Mouse (Mus musculus): ENCODE measurements around the gene Gtpbp8. TPM values are rescaled to one million over a fixed set of nuclear protein-coding genes. Genes with fewer than 3 reads are reported as not detected.
A peak's percentile ranks its signal among the peaks of the same experiment; 100 is the strongest.

The Gtpbp8 gene
- polyA plus RNA-seq, 1 experiment from 2014 or later: 37.8 TPM

DNA sequence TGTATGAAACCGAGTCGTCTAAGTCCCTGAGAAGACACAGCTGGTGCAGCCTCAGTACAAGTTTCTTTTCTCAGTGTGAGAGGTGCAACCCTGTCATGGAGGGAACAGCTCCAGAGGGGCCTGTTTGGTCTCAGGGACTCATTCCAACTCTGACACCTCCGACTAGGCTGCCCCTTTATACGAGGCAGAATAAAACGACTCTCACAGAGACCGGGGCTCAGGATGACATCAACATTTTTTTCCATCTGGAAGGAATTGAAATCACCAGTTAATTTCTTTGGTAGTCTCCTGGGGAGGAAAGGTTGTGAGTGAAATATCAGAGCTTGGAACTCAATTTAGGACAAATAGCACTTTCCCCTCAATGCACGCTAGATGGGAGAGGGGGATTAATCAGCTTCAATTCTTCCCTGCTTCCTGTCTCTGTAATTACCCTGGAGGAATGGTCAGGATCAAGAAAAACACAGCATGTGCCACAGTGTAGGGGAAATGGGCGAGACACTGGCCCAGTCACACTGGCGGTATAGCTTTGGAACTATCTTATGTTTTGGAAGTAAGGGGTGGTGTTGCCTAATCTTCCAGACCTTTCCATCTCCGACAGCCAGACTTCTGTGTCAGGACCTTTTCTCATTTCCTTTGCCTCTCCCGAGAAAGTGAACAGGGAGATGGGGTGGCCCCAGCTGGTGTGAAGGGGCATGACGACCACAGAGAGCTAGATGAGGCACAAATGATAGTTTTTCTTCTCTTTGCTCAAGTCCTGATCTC, 50.1 kb downstream of the Gtpbp8 start:
- H3K27ac ChIP-seq: no peak overlapping the region
- peak; percentile 46 for ATAC-seq (ENCODE audit: low FRiP score)
- H3K9me3 ChIP-seq: no peaks in the 10 kb centered on the region
- no peak overlapping the region for H3K4me2 ChIP-seq
- 53% methylated on average over 12 of the region's 12 CpGs for WGBS
- peaks cover 14% of the 10 kb centered on the region; the same call in 1 of the 2 replicates for H3K4me1 ChIP-seq (replicated peaks)
- no peak overlapping the region for H3K4me3 ChIP-seq
- H3K36me3 ChIP-seq: no peaks in the 10 kb centered on the region
- H3K27me3 ChIP-seq: no peaks in the 10 kb centered on the region
- H3K9ac ChIP-seq: no peak overlapping the region

DNA sequence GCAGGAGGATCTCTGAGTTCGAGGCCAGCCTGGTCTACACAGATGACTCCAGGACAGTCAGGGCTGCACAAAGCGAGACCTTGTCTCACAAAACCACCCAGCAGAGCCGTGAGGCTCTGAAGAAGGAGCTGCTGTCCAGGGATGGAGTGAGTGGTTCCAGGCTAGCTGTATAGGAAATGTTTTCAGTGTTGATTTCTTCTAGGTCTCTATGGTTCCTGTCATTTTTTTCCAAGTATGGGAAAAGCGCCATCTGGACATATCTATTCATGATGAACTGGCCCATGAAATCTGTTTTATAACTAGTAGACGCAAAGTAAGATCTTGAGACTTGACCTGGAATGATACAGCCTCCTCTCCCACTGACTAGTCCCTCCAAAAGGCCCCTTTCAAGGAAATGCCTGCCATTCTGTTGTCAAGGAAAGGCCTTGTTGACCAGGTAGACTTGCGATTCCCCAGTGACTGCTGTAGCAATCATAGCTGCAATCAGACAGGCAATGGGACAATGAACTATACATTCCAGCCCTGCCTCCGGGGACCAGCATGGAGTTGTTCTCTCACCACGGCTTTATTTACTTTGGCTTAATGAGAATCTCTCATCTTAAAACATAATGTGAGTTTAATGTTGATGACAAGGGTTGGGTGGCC, 50.8 kb downstream of the Gtpbp8 start:
- ATAC-seq (ENCODE audit: low FRiP score): no peak
- Histone ChIP-seq H3K9ac (no peak overlapping the region), H3K27me3 (no peaks in the 10 kb centered on the region), H3K36me3 (no peaks in the 10 kb centered on the region), H3K4me1 (replicated peaks) (peaks cover 14% of the 10 kb centered on the region; the same call in 1 of the 2 replicates), H3K4me3 (no peak overlapping the region), H3K4me2 (no peak overlapping the region), H3K9me3 (no peaks in the 10 kb centered on the region), H3K27ac (no peak overlapping the region)
- WGBS: 81% methylated on average over 8 of the region's 8 CpGs

DNA sequence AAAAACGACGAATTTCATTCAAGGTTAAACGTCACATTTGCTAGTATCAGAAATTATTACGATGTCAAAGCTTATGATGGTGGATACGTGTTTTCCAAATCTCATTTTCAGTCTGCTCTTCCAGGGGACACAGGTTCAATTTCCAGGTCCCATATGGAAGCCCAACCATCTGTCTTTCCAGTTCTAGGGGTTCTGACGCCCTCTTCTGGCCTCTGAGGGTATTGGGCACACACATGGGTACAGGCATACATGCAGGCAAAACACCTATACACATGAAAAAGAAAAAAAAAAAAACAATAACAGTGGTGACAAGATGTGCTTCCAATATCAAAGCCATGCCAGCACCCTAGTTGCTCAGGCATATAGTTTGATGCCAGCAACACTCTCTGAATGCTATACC, 52.5 kb downstream of the Gtpbp8 start:
- Histone ChIP-seq H3K4me2 (no peak overlapping the region), H3K27me3 (no peaks in the 10 kb centered on the region), H3K9ac (no peak overlapping the region), H3K9me3 (no peaks in the 10 kb centered on the region), H3K36me3 (no peaks in the 10 kb centered on the region), H3K4me1 (replicated peaks) (peaks cover 18% of the 10 kb centered on the region), H3K4me3 (no peak overlapping the region), H3K27ac (no peak overlapping the region)
- 65% methylated on average over 6 of the region's 6 CpGs for WGBS
- no peak for ATAC-seq (ENCODE audit: low FRiP score)

DNA sequence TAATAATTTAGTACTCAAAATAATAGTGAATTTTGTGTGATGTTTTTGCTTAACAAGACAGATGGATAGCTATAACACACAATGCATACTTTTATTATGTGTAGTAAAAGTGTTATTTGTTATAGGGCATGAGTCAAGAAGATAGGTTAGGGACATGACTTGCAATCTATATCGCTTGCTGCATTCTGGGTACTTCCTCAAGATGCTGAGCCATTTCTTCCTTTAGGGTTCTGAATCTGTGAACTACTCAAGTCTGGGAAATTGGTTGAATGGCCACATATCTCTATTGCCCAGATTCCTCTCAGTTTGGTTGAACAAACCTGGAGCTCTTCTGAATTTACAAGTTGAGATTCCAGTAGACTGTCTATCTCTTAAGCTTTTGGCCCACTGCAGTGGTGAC, 53.6 kb downstream of the Gtpbp8 start:
- 98% methylated on average over 1 of the region's 1 CpGs for WGBS
- Histone ChIP-seq H3K36me3 (no peaks in the 10 kb centered on the region), H3K27me3 (no peaks in the 10 kb centered on the region), H3K9ac (no peak overlapping the region), H3K9me3 (no peaks in the 10 kb centered on the region), H3K4me2 (no peak overlapping the region), H3K4me3 (no peak overlapping the region), H3K4me1 (replicated peaks) (peaks cover 30% of the 10 kb centered on the region), H3K27ac (no peak overlapping the region)
- no peak for ATAC-seq (ENCODE audit: low FRiP score)

DNA sequence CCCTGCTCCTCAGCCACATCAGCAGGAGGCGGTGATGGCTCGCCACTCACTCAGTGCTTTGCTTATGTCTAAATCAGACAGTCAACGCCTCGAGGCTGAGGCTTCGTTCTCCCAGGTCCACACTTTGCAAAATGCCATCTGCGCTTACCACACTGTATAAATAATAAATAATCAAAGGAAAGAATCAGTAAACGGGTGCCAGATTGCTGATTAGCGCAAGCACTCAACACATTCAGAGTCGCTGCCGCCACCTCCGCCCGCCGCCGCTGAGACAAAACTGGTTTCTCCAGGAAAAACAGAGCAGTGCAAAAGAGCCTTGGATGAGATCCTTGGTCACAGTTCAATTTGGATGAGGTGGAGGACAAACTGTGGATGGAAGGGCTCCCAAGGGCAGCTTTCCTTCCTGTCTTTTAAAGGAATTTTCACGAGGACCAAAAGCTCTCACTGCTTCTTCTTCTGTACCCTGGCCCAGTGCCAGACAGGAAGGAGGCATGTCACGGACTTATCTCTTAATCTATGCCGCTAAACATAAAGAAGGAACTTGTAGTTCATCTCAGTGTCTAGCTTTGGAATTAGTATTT, 54.5 kb downstream of the Gtpbp8 start:
- Histone ChIP-seq H3K4me1 (replicated peaks) (peaks cover 39% of the 10 kb centered on the region), H3K9ac (no peak overlapping the region), H3K4me3 (no peak overlapping the region), H3K36me3 (no peaks in the 10 kb centered on the region), H3K4me2 (peak overlapping the region; percentile 23; the same call in 1 of the 2 replicates), H3K9me3 (no peaks in the 10 kb centered on the region), H3K27me3 (no peaks in the 10 kb centered on the region), H3K27ac (peak overlapping the region; percentile 36; the same call in 1 of the 2 replicates)
- no peak for ATAC-seq (ENCODE audit: low FRiP score)
- 62% methylated on average over 17 of the region's 17 CpGs for WGBS

GRCm38 (mm10) chr16:44691066-44691465, 55.1 kb downstream of the Gtpbp8 start:
- H3K36me3 ChIP-seq: no peaks in the 10 kb centered on the region
- no peak for ATAC-seq (ENCODE audit: low FRiP score)
- no peaks in the 10 kb centered on the region for H3K27me3 ChIP-seq
- no peak overlapping the region for H3K9ac ChIP-seq
- peaks cover 35% of the 10 kb centered on the region for H3K4me1 ChIP-seq (replicated peaks)
- H3K4me3 ChIP-seq: no peak overlapping the region
- H3K4me2 ChIP-seq: no peak overlapping the region
- no peak overlapping the region for H3K27ac ChIP-seq
- no peaks in the 10 kb centered on the region for H3K9me3 ChIP-seq
- 77% methylated on average over 2 of the region's 2 CpGs for WGBS

DNA sequence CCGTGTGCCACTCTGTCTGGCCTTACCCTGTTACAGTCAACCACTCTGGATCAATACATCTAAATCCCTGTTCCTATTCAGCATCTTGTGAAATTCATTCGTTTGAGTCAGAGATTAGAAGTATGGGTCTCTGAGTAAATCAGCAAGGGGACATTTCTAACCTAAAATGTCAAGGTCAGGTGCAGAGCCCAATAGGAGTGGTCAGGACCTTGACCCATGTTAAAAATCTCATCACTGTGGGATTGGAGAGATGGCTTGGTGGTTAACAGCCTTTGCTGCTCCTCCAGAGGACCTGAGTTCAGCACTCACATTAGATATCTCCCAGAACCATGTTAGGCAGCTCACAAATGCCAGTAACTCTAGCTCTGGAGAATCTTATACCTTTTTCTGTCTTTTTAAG, 55.7 kb downstream of the Gtpbp8 start:
- Histone ChIP-seq H3K27me3 (no peaks in the 10 kb centered on the region), H3K9ac (no peak overlapping the region), H3K4me2 (no peak overlapping the region), H3K4me1 (replicated peaks) (peaks cover 31% of the 10 kb centered on the region), H3K36me3 (no peaks in the 10 kb centered on the region), H3K27ac (no peak overlapping the region), H3K4me3 (no peak overlapping the region), H3K9me3 (no peaks in the 10 kb centered on the region)
- ATAC-seq (ENCODE audit: low FRiP score): no peak
- WGBS: 81% methylated on average over 2 of the region's 2 CpGs

DNA sequence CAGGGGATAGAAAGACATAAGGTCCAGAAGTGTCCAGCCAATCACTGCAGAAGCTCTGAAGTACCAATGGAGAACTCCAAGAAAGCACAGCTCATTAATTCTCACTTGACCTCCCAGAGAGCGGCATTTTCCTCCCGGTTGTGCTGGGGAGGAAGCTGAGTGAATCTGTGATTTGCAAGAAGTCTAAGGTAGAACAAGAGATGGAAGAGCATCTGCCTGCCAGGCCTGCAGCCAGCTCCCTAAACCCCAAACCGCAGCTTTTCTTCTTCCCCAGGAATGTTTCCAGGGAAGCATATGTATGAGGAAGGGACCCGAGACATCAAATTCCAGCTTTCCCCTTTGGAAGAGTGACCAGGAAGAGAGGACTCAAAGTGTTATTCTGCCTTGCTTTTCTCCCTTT, 57.7 kb downstream of the Gtpbp8 start:
- no peaks in the 10 kb centered on the region for H3K36me3 ChIP-seq
- peak overlapping the region; percentile 51; the same call in 1 of the 2 replicates for H3K9ac ChIP-seq
- H3K9me3 ChIP-seq: no peaks in the 10 kb centered on the region
- H3K4me1 ChIP-seq (replicated peaks): peaks cover 46% of the 10 kb centered on the region
- H3K27ac ChIP-seq: peak overlapping the region; percentile 83
- no peak for ATAC-seq (ENCODE audit: low FRiP score)
- H3K4me3 ChIP-seq: peak overlapping the region; percentile 25; the same call in 1 of the 2 replicates
- WGBS: 3% methylated on average over 4 of the region's 4 CpGs
- no peaks in the 10 kb centered on the region for H3K27me3 ChIP-seq
- peak overlapping the region; percentile 51 for H3K4me2 ChIP-seq

DNA sequence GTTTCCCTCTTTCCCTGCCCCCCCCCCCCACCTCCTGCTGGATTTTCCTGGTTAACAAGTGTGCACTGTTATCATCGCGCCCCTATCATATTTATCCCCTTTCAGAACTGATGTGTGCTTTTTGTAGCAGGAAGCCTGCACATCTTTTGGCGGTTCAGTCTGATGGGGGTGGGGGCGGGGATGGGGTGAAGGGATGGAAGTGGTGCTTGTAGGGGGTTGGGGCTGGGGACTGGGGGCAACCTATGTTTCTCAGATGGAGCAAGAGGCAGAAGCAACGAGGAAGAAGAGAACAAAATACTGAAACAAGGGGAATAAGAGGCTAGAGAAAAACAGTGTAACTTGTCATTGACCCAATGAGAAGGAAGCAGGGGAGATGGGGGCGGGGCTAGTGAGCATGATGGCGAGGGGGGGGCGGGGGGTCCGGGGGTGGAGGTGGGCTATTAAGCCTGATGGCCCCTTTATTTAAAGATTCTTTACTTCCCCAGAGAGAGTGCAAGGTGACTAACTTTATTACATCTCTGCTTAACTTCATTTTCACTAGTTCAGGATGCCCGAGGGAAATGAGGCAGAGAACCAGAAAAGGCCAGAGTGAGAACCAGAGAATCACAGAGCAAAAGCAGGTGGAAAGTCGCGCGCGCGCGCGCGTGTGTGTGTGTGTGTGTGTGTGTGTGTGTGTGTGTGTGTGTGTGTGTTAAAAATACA, 58.3 kb downstream of the Gtpbp8 start:
- Histone ChIP-seq H3K9me3 (no peaks in the 10 kb centered on the region), H3K4me2 (peak overlapping the region; percentile 51), H3K4me3 (peak overlapping the region; percentile 25), H3K27me3 (no peaks in the 10 kb centered on the region), H3K36me3 (no peaks in the 10 kb centered on the region), H3K9ac (peak overlapping the region; percentile 56), H3K4me1 (replicated peaks) (peaks cover 46% of the 10 kb centered on the region), H3K27ac (peak overlapping the region; percentile 83)
- 1% methylated on average over 18 of the region's 18 CpGs for WGBS
- ATAC-seq (ENCODE audit: low FRiP score): peak; percentile 52

DNA sequence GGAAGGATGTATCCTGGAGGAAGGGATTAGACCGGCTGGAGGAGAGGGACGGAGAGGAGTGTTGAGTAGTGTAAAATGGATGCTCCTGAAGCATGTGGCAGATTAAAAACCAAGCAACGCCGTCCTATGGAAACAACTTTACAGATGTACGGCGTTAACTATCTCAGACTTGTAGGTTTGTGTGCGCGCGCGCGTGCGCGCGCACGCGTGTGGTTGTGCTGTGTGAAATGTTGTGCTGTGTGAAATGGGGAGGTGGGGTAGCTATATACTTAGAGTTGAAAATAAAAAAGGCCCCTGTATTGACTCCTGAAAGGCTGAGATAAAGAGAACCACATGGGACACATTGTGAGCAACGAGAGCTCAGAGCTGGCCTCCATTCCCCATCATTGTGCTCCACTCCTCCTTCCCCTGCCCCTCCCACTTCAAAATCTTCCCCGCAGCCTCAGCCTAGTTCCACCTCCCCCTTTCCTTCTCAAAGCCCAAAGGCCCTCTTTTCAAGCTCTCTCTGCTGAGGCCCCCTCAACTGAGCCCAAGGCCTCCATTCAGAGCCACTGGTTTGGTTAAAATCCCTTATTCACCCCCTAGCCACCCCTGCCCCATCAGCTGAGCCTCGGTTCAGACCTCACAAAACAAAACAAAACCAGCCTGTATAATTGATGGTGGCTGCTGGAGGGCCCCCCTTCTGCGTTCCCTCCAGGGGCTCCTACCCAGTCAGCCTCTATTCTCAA, 59.0 kb downstream of the Gtpbp8 start:
- Histone ChIP-seq H3K9me3 (no peaks in the 10 kb centered on the region), H3K36me3 (no peaks in the 10 kb centered on the region), H3K4me1 (replicated peaks) (peaks cover 46% of the 10 kb centered on the region), H3K27ac (peak overlapping the region; percentile 83), H3K4me3 (peak overlapping the region; percentile 25), H3K4me2 (peak overlapping the region; percentile 51), H3K9ac (peak overlapping the region; percentile 56), H3K27me3 (no peaks in the 10 kb centered on the region)
- WGBS: 22% methylated on average over 20 of the region's 20 CpGs
- peak; percentile 90 for ATAC-seq (ENCODE audit: low FRiP score)

Measured in hindbrain, embryonic 13.5 days (tissue).